Mouse (Mus musculus) induced T-regulatory cell, adult 2 months (primary cell): Measurements from ENCODE around the gene Gm20388.

Experiments
- DNase-seq: peaks from one replicate; pipeline ENCODE4 v3.0.0-alpha.2; 2012; ENCODE audit warnings: low read depth

Gm20388 gene

GRCm38 (mm10) chr8:120746007-120746701 lies 835.5 kb downstream of the Gm20388 start:
- DNase-seq: no peak

DNA sequence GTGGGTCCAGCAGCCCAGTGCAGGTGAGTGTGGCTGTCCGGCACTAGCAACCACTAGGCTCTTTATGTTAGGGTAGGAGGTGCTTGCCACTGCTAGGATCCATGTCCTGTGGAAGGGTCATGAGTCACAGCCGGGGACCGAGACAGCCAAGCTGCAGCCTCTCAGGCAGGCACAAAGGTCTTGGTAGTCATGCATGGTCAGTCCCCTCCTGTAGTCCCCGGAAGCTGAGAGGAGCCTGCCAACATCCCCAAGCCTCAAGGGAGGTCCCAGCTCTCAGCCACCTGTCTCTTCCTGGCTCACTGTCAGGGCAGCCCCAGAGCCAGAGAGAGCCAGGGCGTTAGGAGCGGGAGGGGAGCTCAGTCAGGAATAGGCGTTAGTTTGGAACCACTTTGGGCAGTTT lies 836.6 kb downstream of the Gm20388 start:
- DNase-seq: no peak

DNA sequence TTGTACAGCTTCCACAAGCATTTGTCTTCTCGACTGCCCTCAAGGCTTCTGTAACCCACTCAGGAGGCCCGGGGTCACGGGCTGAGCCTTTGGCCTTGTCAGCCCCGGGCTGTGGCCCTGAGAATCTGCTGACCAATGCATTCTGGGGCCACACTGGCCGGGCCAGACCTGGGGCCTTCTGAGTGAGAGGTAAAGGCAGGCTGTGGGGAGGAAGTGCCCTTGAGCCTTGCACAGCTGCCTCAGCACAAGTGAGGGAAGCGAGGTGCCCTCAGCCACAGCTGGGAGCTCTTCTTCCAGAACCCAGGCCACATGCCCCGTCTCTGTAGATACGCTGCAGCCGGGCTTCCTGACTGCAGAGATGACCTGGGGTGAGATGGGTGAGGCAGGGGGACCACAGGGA lies 840.0 kb downstream of the Gm20388 start:
- DNase-seq: no peak

DNA sequence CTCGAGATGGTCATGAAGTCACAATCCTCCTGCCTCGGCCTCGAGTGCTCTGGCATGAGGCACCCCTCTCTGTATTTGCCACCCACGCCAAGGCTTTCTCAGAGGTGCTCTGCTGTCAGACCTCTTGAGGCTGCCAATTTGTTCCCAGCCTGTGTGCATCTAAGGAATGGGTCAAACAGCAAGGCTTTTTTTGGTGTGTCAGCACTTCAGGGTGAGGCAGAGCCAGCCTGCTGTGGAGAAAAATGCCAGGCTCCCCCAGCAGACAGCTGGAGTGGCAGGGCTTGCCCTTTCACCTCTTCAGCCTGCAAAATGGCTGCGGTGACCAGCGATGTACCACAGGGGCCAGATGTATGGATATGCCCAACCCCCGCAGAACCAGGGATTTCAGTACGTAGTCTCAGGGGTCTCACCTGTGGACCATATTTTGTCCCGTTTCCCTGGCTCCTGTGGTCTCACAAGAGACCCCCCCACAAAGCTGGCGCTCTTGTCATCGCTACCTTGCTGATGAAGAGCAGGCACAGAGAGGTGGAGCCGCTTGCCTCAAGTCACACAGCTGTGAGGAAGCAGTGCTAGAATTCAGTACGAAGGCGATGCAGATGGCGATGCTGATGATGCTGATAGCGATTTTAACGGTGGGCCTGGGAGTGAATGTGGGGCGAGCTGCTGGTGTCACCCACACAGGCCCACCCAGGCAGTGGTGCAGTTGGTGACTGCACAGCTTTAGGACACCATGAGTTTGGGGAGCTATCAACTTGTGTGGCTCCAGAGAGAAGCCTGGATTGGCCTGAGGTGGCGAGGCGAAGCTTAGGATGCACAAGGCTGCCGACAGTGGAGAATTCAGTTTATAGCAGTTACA lies 840.8 kb downstream of the Gm20388 start:
- no peak for DNase-seq

GRCm38 (mm10) chr8:120752082-120752452 lies 841.4 kb downstream of the Gm20388 start:
- DNase-seq: peak; percentile 60

GRCm38 (mm10) chr8:120753476-120753875 lies 842.8 kb downstream of the Gm20388 start:
- no peak for DNase-seq

- no peak for DNase-seq
Observed at GRCm38 (mm10) chr8:120755306-120756297, 845.0 kb downstream of the Gm20388 start.

DNA sequence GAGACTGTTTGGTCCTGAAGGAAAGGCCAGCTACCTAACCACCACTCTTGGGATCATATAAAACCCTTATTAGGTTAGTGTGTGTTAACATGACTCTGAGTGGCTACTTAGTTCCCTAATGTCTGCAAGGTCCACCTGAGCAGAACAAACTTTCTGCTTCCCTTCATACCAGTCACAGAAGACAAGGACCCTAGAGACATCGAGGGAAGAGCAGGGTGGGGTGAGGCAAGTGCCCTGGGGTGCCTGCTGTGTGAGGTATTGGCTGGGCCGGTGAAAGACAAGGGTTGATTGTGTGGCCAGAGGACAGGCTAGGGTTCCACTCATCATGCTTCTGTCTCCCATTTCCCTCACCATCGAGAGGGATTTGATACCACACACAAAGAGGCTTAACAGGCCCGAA lies 847.4 kb downstream of the Gm20388 start:
- DNase-seq: no peak

DNA sequence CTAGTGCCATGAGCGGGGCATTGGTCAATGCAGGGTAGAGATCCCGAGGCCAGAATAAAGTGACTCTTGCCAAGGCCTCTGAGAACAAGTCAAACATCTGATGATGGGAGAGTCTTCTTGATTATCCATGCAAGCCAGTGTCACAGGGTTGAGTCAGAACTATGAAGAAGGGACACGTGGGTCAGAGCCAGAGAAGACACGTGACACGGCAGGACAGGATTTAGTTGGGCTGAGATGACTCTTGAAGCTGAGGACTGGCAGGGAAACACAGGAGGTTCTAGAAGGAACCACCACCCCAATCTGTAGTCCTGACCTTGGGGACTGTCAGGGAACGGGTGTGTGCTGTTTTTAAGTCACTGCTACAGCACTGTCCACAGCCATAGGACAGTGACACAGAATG lies 849.2 kb downstream of the Gm20388 start:
- DNase-seq: no peak

DNA sequence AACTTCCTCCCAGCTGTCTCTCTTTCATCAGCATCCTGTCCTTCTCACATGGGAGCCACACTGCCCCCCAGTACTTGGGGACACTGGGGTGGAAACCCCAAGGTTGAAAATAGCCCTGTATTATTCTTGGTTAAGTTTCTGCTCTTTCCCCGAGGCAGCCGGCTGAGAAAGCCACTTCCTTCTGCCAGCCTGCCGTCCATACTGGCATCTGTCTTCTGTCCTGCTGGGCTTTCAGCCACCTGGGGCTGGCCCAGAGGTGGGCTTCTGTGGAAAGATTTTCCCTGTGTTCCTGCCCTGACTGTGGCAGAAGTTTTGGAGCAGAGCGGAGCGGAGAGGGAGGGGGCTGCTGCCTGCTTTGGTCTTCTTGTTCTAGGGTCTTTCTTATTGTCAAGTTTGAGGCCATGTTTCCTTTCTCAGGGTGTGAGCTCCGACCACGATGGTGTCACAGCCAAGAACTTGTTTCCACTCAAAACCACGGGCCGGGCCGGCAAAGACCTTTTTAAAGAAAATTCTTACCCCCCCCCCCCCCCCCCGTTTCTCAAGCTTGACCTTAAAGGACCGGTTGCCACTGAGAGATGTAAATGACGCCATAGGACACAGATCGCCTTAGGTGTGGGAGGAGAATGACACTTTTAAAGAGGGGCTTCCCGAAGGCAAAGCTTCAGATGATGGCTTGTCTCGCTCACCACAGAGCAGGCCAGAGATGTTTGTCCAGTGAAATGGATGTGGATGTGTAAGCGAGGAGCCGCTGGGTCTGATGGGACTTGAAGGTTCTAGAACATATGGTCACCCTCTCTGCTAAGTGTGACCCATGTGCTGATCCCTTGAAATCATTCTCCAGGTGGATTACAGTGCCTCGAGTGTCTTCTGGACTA lies 849.9 kb downstream of the Gm20388 start:
- no peak for DNase-seq

DNA sequence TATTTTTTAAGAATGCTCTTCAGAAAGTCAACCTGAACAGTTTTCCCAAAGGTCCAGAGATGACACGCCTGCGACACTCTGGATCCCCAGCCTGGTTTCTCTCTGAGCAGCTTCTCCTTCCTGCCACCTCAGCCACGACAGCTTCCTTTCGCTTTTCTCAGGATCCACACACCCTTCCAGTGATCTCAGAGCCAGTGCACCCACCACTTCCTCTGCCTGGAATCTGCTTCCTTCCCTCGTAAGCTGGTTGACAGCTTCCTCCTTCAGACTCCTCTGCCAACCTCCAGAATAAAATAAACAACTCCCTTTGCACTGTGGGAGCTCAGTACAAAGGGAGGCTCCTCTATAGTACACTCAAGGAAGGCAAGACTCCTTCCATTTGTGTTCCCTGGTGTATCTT lies 852.6 kb downstream of the Gm20388 start:
- DNase-seq: no peak

DNA sequence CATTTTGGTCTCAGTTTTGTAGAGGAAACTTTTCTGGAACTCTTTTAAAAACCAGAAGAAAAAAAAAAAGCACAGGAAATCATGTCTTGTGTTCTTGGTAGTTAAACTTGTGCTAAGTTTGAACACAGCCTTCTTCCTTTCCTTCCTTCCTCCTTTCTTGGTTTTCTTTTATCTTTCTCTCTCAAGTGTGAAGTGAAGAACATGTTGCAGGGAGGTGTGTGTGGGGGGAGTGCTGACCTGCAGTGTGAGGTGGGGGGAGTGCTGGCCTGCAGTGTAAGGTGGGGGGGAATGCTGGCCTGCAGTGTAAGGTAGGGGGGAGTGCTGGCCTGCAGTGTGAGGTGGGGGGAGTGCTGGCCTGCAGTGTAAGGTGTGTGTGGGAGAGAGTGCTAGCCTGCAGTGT lies 854.0 kb downstream of the Gm20388 start:
- no peak for DNase-seq

GRCm38 (mm10) chr8:120766622-120767021 lies 856.0 kb downstream of the Gm20388 start:
- no peak for DNase-seq

GRCm38 (mm10) chr8:120768454-120769218 lies 858.0 kb downstream of the Gm20388 start:
- DNase-seq: no peak

GRCm38 (mm10) chr8:120777184-120777583 lies 866.5 kb downstream of the Gm20388 start:
- no peak for DNase-seq

- DNase-seq: no peak
Observed at GRCm38 (mm10) chr8:120777732-120778131, 867.1 kb downstream of the Gm20388 start.

- no peak for DNase-seq
Observed at GRCm38 (mm10) chr8:120779106-120779505, 868.5 kb downstream of the Gm20388 start.

DNA sequence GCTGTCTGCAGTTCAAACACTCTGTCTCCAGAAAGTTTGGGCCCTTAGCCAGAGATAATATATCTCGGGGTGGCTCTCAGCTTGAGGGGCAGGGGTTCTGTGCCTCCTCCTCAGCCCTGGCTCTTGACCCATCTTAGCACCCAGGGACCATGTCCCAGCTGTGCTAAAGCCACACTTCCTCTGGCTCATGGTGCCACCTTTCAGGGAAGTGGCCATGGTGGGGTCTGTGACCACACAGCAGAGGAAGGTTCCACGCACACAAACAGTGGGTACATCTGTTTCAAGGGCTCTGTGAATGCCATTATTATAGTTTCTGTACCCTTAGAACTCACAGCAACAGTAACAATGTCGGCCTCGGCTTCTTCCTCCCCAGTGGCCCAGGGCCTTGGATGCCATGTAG lies 873.1 kb downstream of the Gm20388 start:
- no peak for DNase-seq

- DNase-seq: no peak
Observed at GRCm38 (mm10) chr8:120786753-120787152, 876.1 kb downstream of the Gm20388 start.

DNA sequence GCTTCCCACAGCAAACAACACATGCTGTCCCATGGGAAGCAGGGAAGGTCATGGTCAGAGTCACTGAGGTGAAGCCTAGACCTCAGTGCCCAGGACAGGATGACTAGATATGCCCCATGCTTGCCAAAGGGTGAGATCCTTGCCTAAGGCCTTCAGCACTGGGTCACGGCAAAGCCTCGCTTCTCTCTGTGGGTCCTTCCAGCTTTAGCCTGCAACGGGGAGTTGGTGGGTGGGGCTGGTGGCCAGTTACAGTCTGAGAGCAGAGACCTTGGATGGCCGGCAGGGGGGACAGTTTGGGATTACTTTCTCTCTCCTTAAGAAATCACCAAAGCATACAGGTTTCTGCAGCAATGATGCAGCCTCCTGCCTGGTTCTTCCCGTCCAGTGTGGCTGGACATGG lies 877.0 kb downstream of the Gm20388 start:
- DNase-seq: no peak

DNA sequence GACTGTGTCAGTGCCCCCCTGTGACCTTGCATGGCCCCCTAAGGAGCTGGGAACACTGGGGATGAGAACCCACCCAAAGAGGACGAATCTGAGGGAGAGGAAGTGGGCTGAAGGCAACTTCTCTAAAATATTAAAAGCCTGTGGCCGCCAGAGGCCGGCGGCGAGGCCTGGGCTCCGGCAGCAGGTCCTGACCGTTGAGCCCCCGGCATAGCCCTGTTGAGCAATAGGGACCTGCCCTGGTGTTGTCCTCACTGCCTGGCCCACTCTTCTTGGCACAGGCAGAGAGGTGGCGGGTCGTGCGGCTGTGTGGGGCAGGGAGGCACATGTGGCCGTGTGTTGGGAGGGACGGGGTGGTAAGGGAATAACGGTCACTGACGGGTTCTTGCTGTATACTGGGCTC lies 882.1 kb downstream of the Gm20388 start:
- DNase-seq: no peak
